Mouse (Mus musculus) myocyte (in vitro differentiated cells): ENCODE measurements around the gene Sgsm1.

Source experiments
- E2F4 ChIP-seq: IDR thresholded peaks from one replicate; pipeline ENCODE4 v1.6.1; 2011; ENCODE audit warnings: mild to moderate bottlenecking, control low read depth, moderate library complexity; ENCODE audit not compliant: insufficient read depth
- MYOD1 ChIP-seq, 3 experiments: IDR thresholded peaks; one replicate each; pipeline ENCODE4 v1.6.1; 2011; ENCODE audit warnings: control low read depth in 2 of 3, low read depth in 2 of 3, mild to moderate bottlenecking in 2 of 3, moderate library complexity in 1 of 3; ENCODE audit not compliant: insufficient read length in 2 of 3, control insufficient read depth in 1 of 3
- POLR2A ChIP-seq: IDR thresholded peaks from one replicate; pipeline ENCODE4 v1.6.1; 2011; ENCODE audit warnings: low read depth, mild to moderate bottlenecking, control low read depth, moderate library complexity; ENCODE audit not compliant: insufficient read length
- POLR2AphosphoS2 ChIP-seq: IDR thresholded peaks from one replicate; pipeline ENCODE4 v1.6.1; 2011; ENCODE audit warnings: low read depth, control low read depth; ENCODE audit not compliant: insufficient read length
- USF1 ChIP-seq: IDR thresholded peaks from one replicate; pipeline ENCODE4 v1.6.1; 2011; ENCODE audit warnings: low read depth, mild to moderate bottlenecking, control low read depth, moderate library complexity

DNA sequence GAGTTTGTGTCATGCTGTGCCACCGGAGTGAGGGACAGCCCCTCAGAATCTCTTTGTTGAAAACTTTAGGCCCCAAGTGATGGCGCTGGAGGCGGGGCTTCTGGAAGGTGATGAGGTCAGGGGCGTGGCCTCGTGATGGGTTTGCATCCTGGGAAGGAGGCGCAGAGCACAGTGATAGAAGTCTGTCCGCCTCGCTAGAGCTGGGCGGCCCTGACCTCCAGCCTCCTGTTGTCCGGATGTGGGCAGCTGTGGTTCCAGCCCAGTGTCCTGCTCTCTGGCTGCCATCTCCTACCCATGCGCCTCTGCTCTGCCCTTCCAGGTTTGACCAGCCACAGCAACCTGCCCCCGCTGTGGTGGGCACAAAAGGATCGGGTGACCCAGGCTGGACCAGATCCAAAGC, 8.7 kb downstream of the Sgsm1 start:
- TF ChIP-seq USF1 (no peak), MYOD1 (IDR thresholded peaks at IDR 0.05; ENCODE audit: control insufficient read depth in 1 of 3, insufficient read length in 2 of 3, low read depth in 2 of 3) (no peak), POLR2A (no peak), POLR2AphosphoS2 (no peak), E2F4 (no peak)
